Mouse (Mus musculus): ENCODE measurements around the gene Cldn7.
A peak's percentile ranks its signal among the peaks of the same experiment; 100 is the strongest.

The Cldn7 gene

DNA sequence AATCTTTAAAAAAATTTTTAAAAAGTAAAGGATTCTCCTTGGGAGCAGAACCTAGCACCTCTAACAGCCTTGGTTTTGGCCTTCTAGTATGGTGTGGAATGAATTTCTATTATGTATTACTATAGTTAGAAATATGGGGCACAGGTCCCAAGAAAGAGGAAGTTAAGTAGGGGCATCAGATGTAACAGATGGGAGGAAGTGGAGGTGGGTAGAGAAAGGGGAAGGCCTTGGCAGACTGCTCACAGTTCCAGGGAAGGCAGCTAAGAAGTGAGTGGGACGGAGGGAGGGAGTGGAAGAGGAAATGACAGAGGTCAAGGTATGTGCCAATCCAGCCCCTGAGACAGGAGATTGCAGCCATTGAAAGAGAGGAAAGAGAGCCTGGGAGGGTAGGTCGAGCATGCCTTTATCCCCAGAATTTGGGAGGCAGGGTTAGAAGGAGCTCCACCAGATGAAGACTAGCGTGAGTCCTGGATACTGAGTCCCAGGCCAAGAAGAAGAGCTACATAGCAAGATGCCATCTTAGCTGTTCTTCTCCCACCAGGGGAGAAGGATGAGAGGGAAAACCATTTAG is 33.5 kb upstream of the Cldn7 start:
- no peaks in the 10 kb centered on the region for H3K9me3 ChIP-seq (ENCODE audit: low read length)
- peaks cover 13% of the 10 kb centered on the region for H3K27me3 ChIP-seq (ENCODE audit: insufficient read depth, low read length)
- H3K36me3 ChIP-seq (ENCODE audit: insufficient read depth, low read length) = no peaks in the 10 kb centered on the region
- peaks cover 17% of the 10 kb centered on the region for H3K4me1 ChIP-seq (replicated peaks; ENCODE audit: low read depth, low read length)
- H3K4me3 ChIP-seq (replicated peaks; ENCODE audit: low read length) = no peak overlapping the region
- TF ChIP-seq POU5F1 (IDR thresholded peaks at IDR 0.05; ENCODE audit: borderline replicate concordance, low read length) (no peak), CTCF (conservative IDR thresholded peaks at IDR 0.05; ENCODE audit: low read length) (no peak), NANOG (IDR thresholded peaks at IDR 0.05; ENCODE audit: borderline replicate concordance, low read length) (no peak)

DNA sequence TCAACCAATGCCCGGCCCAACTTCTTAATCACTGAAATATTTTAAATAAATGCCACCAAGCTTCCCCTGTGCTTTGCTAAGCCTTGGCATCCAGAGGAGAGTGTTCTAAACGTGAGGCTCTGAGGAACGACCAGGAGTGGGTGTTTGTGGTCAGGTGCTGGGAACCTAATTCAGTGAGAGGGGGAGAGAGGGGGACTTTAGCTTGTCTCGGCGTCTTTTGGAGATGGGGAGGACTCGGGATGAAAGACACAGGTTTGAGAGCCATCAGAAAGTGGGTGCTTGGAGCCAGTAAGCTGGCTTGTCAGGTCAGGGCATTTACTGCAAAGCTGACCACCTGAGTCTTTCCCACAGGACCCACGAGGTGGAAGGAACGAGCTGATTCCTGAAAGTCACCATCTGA is 32.8 kb upstream of the Cldn7 start:
- Histone ChIP-seq H3K4me1 (replicated peaks; ENCODE audit: low read depth, low read length) (peaks cover 23% of the 10 kb centered on the region), H3K9me3 (ENCODE audit: low read length) (no peaks in the 10 kb centered on the region), H3K27me3 (ENCODE audit: insufficient read depth, low read length) (peaks cover 21% of the 10 kb centered on the region), H3K36me3 (ENCODE audit: insufficient read depth, low read length) (no peaks in the 10 kb centered on the region), H3K4me3 (replicated peaks; ENCODE audit: low read length) (no peak overlapping the region)
- TF ChIP-seq NANOG (IDR thresholded peaks at IDR 0.05; ENCODE audit: borderline replicate concordance, low read length) = no peak
- TF ChIP-seq CTCF (conservative IDR thresholded peaks at IDR 0.05; ENCODE audit: low read length) = no peak
- TF ChIP-seq POU5F1 (IDR thresholded peaks at IDR 0.05; ENCODE audit: borderline replicate concordance, low read length) = no peak

- Histone ChIP-seq H3K9me3 (ENCODE audit: low read length) (no peaks in the 10 kb centered on the region), H3K27me3 (ENCODE audit: insufficient read depth, low read length) (peaks cover 25% of the 10 kb centered on the region), H3K36me3 (ENCODE audit: insufficient read depth, low read length) (no peaks in the 10 kb centered on the region), H3K4me1 (replicated peaks; ENCODE audit: low read depth, low read length) (peaks cover 28% of the 10 kb centered on the region), H3K4me3 (replicated peaks; ENCODE audit: low read length) (no peak overlapping the region)
- peak; percentile 81 for TF ChIP-seq CTCF (conservative IDR thresholded peaks at IDR 0.05; ENCODE audit: low read length)
- TF ChIP-seq POU5F1 (IDR thresholded peaks at IDR 0.05; ENCODE audit: borderline replicate concordance, low read length) = no peak
Measured at GRCm38 (mm10) chr11:69932254-69932653, 32.3 kb upstream of the Cldn7 start.

DNA sequence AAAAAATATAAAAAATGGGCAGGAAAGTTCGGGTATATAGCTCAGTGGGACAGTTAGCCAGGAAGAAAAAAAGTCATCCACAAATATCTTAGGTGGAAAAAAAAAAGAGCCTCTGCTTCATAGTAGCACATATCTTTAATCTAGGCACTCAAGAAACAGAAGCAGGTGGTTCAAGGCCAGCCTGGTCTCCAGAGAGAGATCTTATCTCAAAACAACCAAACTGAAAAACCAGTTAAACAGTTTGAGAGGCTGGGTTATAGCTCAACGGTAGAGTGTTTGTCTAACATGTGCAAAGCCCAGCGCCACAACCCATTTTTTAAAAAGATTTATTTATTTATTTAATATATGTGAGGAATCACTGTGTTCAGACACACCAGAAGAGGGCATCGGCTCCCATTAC is 31.5 kb upstream of the Cldn7 start:
- Histone ChIP-seq H3K36me3 (ENCODE audit: insufficient read depth, low read length) (no peaks in the 10 kb centered on the region), H3K9me3 (ENCODE audit: low read length) (no peaks in the 10 kb centered on the region), H3K4me1 (replicated peaks; ENCODE audit: low read depth, low read length) (peaks cover 35% of the 10 kb centered on the region), H3K4me3 (replicated peaks; ENCODE audit: low read length) (no peak overlapping the region), H3K27me3 (ENCODE audit: insufficient read depth, low read length) (peaks cover 33% of the 10 kb centered on the region)
- TF ChIP-seq CTCF (conservative IDR thresholded peaks at IDR 0.05; ENCODE audit: low read length) (no peak), POU5F1 (IDR thresholded peaks at IDR 0.05; ENCODE audit: borderline replicate concordance, low read length) (no peak), NANOG (IDR thresholded peaks at IDR 0.05; ENCODE audit: borderline replicate concordance, low read length) (no peak)

- Histone ChIP-seq H3K4me1 (replicated peaks; ENCODE audit: low read depth, low read length) (peaks cover 41% of the 10 kb centered on the region), H3K27me3 (ENCODE audit: insufficient read depth, low read length) (peaks cover 41% of the 10 kb centered on the region), H3K36me3 (ENCODE audit: insufficient read depth, low read length) (no peaks in the 10 kb centered on the region), H3K4me3 (replicated peaks; ENCODE audit: low read length) (0 out of 2 replicates have a peak overlapping the region, but pooled peaks have one; percentile 5), H3K9me3 (ENCODE audit: low read length) (no peaks in the 10 kb centered on the region)
- TF ChIP-seq NANOG (IDR thresholded peaks at IDR 0.05; ENCODE audit: borderline replicate concordance, low read length) (no peak), CTCF (conservative IDR thresholded peaks at IDR 0.05; ENCODE audit: low read length) (peak; percentile 59), POU5F1 (IDR thresholded peaks at IDR 0.05; ENCODE audit: borderline replicate concordance, low read length) (no peak)
Measured at GRCm38 (mm10) chr11:69934169-69934568, 30.4 kb upstream of the Cldn7 start.

- Histone ChIP-seq H3K4me3 (replicated peaks; ENCODE audit: low read length) (peak overlapping the region; percentile 80; the same call in 1 of the 2 replicates), H3K9me3 (ENCODE audit: low read length) (no peaks in the 10 kb centered on the region), H3K27me3 (ENCODE audit: insufficient read depth, low read length) (peaks cover 46% of the 10 kb centered on the region), H3K36me3 (ENCODE audit: insufficient read depth, low read length) (no peaks in the 10 kb centered on the region), H3K4me1 (replicated peaks; ENCODE audit: low read depth, low read length) (peaks cover 46% of the 10 kb centered on the region)
- TF ChIP-seq POU5F1 (IDR thresholded peaks at IDR 0.05; ENCODE audit: borderline replicate concordance, low read length) = no peak
- no peak for TF ChIP-seq NANOG (IDR thresholded peaks at IDR 0.05; ENCODE audit: borderline replicate concordance, low read length)
- TF ChIP-seq CTCF (conservative IDR thresholded peaks at IDR 0.05; ENCODE audit: low read length) = no peak
Measured at GRCm38 (mm10) chr11:69934681-69935080, 29.9 kb upstream of the Cldn7 start.

DNA sequence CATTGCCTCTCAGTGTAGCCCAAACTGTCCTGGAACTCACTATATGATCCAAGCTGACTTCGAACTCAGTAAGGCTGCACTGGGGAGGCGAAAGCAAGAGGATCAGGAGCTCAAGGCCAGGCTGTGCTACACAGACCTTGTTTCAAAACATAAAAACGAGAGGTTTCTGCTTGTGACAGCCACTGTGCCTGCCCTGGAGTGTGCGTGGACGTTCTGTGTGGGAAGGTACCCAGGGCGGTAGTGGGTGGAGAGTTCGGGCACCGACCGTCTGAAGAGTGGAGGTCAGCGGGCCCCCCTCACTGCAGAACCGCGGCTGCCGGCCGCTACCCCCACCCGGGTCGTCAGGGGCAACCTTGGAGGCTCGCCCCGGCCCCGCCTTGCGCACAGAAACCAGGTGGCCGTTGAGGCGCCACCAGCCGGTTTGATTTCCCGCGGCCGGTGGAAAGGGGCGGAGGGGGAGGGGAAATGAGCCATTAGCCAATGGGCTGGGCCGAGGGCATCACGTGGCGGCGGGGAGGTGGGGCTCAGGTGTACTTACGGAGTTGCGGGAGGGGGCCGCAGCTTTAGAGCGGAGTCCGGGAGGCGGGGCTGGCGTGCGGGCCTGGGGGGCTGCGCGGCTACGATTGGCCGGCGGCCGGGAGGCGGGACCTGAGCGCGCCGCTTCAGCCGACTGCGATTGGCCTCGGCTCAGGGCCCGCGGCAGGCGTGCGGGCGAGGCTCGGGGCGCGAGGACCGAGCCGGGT is 29.3 kb upstream of the Cldn7 start, which contains the start of gene Ybx2:
TSS of gene Ybx2 (plus strand) at position 660 of the 743 bp plus-strand sequence.
- Histone ChIP-seq H3K36me3 (ENCODE audit: insufficient read depth, low read length) (peaks cover 1% of the 10 kb centered on the region; the same call in 1 of the 2 replicates), H3K4me3 (replicated peaks; ENCODE audit: low read length) (peak within 1 kb of the TSS; percentile 80), H3K9me3 (ENCODE audit: low read length) (no peaks in the 10 kb centered on the region), H3K4me1 (replicated peaks; ENCODE audit: low read depth, low read length) (peaks cover 53% of the 10 kb centered on the region), H3K27me3 (ENCODE audit: insufficient read depth, low read length) (peaks cover 50% of the 10 kb centered on the region)
- TF ChIP-seq NANOG (IDR thresholded peaks at IDR 0.05; ENCODE audit: borderline replicate concordance, low read length) (no peak), POU5F1 (IDR thresholded peaks at IDR 0.05; ENCODE audit: borderline replicate concordance, low read length) (no peak), CTCF (conservative IDR thresholded peaks at IDR 0.05; ENCODE audit: low read length) (no peak)

DNA sequence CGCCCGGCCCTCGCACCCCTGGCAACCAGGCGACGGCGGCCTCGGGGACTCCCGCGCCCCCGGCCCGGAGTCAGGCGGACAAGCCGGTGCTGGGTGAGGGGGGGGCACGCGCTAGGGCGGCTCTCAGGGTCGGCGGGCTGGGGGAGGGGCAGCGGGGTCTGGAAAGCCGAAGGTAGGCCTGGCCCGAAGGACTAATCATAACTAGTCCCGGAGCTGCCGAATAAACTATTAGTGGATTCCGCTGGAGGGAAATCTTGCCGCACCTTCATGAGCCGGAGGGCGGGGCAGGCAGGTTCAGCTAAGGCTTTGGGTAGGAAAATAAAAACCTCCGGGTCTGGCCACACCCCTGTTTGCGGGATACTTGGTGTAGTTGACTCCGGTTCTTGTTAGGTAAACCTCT is 28.4 kb upstream of the Cldn7 start:
- Histone ChIP-seq H3K27me3 (ENCODE audit: insufficient read depth, low read length) (peaks cover 58% of the 10 kb centered on the region), H3K36me3 (ENCODE audit: insufficient read depth, low read length) (peaks cover 7% of the 10 kb centered on the region), H3K9me3 (ENCODE audit: low read length) (no peaks in the 10 kb centered on the region), H3K4me1 (replicated peaks; ENCODE audit: low read depth, low read length) (peaks cover 61% of the 10 kb centered on the region), H3K4me3 (replicated peaks; ENCODE audit: low read length) (peak overlapping the region; percentile 80)
- TF ChIP-seq CTCF (conservative IDR thresholded peaks at IDR 0.05; ENCODE audit: low read length) (no peak), NANOG (IDR thresholded peaks at IDR 0.05; ENCODE audit: borderline replicate concordance, low read length) (no peak), POU5F1 (IDR thresholded peaks at IDR 0.05; ENCODE audit: borderline replicate concordance, low read length) (no peak)
